Mouse (Mus musculus) embryonic fibroblast, embryonic 13.5 days (primary cell): ENCODE measurements around the gene Zfhx3.

Source experiments
- CTCF ChIP-seq: IDR thresholded peaks from 2 replicates; pipeline ENCODE4 v1.5.1; 2011; ENCODE audit warnings: mild to moderate bottlenecking, control low read depth, low read length, moderate library complexity, borderline replicate concordance; ENCODE audit not compliant: insufficient read depth
- POLR2A ChIP-seq: IDR thresholded peaks from 2 replicates; pipeline ENCODE4 v1.6.1; 2011; ENCODE audit warnings: low read depth, mild to moderate bottlenecking, control low read depth, low read length, moderate library complexity

GRCm38 (mm10) chr8:108246035-108246933, 303.8 kb downstream of the Zfhx3 start:
- TF ChIP-seq POLR2A = no peak
- no peak for TF ChIP-seq CTCF
